Mouse (Mus musculus) gastrocnemius, adult 2 months (tissue): ENCODE data around the gene Wwc1. TPM values are rescaled to one million over a fixed set of nuclear protein-coding genes. Genes with fewer than 3 reads are reported as not detected.

ENCODE experiments used
- DNase-seq: peaks from one replicate; pipeline ENCODE4 v3.0.0; 2022
- H3K27ac ChIP-seq: fragments of 200-600 bp; 2 replicates; pipeline ENCODE4 v1.8.1; 2022; ENCODE audit warnings: mild to moderate bottlenecking
- H3K4me3 ChIP-seq: fragments of 200-600 bp; 2 replicates; pipeline ENCODE4 v1.8.1; 2022; ENCODE audit warnings: mild to moderate bottlenecking, moderate library complexity
- CTCF ChIP-seq: fragments of 200-600 bp; IDR thresholded peaks from 2 replicates; pipeline ENCODE4 v1.8.1; 2022; ENCODE audit warnings: antibody characterized with exemption, mild to moderate bottlenecking, moderate library complexity
- intact Hi-C: fragments of 180-260 bp; cut with DNase I; formaldehyde crosslinking; loops from one replicate; pipeline ENCODE4 v1.15.1; 2025
- total RNA-seq, 2 experiments: library from RNA; stranded (reverse); gene quantifications; 2 replicates each; pipeline ENCODE4 v1.2.3; 2021

The Wwc1 gene
- total RNA-seq, 2 experiments from 2014 or later, result not detected

DNA sequence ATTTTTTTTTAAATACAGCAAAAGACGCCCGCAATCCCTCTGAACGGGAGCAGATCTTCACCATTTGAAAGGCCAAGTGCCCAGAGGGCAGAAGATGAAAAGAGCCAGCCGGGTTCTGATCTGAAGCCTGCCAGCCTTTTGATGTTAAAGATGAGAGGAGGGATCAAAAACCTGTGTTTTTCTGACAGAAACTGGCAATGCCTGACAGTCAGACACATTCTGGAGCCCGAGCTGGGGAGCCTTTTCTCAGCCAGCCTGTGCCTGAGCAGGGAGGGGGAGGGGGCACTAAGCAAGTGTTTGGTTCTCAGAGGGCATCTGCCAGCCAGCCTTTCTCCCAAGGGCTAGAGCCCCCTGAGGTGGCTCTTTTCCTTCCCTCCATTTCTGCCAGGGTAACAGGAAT, 39.3 kb downstream of the Wwc1 start:
- Histone ChIP-seq H3K4me3 (no peak overlapping the region), H3K27ac (no peak overlapping the region)
- TF ChIP-seq CTCF, result no peak
- intact Hi-C loops, result no loop called here
- DNase-seq, result no peak

GRCm38 (mm10) chr11:35938790-35939385, 41.4 kb downstream of the Wwc1 start:
- Histone ChIP-seq H3K4me3 (no peak overlapping the region), H3K27ac (no peak overlapping the region)
- no peak for DNase-seq
- no peak for TF ChIP-seq CTCF
- intact Hi-C loops, result no loop called here

- DNase-seq, result no peak
- no peak for TF ChIP-seq CTCF
- intact Hi-C loops, result no loop called here
- no peak overlapping the region for H3K4me3 ChIP-seq
- H3K27ac ChIP-seq, result no peak overlapping the region
These were observed 44.7 kb downstream of the Wwc1 start for GRCm38 (mm10) chr11:35935645-35936044.

DNA sequence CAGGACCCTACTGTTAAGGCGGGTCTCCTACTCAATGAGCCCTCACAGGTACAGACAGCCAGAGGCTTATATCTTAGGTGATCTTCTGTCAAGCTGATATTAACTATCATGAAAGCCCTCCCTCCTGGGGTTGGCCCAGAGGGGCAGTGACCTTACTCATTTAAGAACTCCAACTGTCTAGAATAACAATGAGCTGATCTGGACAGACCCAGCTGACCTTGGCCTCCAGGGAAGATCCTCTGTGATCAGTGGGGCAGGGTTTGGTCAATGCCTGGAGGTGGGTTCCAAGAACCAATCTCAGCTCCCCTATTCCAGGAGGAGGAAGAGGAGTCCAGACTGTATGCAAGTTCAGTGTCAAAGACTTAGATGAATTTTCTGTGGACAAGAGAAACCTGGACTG, 45.2 kb downstream of the Wwc1 start:
- intact Hi-C loops, result no loop called here
- no peak for DNase-seq
- no peak for TF ChIP-seq CTCF
- Histone ChIP-seq H3K27ac (no peak overlapping the region), H3K4me3 (no peak overlapping the region)

DNA sequence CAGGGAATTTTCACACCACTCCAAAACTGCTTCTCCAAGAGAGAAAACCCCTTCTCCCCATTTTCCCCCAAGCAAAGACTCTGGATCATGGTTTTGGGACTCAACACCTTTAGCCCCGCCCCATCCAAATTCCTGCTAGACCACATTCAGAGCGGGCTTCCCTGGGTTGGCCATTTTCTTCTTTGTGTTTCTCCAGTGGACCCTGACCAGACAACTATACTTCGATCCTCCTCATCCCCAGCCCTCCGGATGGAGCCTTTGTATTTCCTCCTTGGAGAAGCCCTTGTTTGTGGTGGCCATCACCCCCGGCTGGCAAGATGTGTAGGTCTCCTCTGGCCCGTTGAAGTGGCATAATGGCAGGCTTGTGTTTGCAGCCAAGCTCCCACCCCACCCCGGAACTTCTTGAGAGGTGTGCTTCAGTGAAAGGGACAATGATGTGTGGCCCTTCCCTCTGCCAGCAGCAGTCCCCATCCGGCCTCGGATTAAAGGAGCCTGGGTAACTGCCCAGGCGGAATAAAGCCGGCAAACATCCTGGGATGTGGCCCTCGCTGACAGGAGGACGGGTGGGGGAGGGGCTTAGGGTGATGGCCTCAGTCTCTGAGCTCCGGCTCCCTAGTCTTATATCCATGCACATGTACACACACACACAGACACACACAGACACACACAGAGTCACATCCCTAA, 46.8 kb downstream of the Wwc1 start:
- Histone ChIP-seq H3K4me3 (no peak overlapping the region), H3K27ac (no peak overlapping the region)
- no peak for TF ChIP-seq CTCF
- intact Hi-C loops, result no loop called here
- no peak for DNase-seq

- TF ChIP-seq CTCF, result no peak
- H3K27ac ChIP-seq, result no peak overlapping the region
- no peak overlapping the region for H3K4me3 ChIP-seq
- intact Hi-C loops, result no loop called here
- DNase-seq, result no peak
These were observed 48.0 kb downstream of the Wwc1 start for GRCm38 (mm10) chr11:35932121-35932885.

GRCm38 (mm10) chr11:35930511-35931060, 49.7 kb downstream of the Wwc1 start:
- intact Hi-C loops, result no loop called here
- no peak for DNase-seq
- TF ChIP-seq CTCF, result no peak

GRCm38 (mm10) chr11:35928453-35928852, 51.9 kb downstream of the Wwc1 start:
- DNase-seq, result no peak
- intact Hi-C loops, result no loop called here
- no peak for TF ChIP-seq CTCF
- no peak overlapping the region for H3K27ac ChIP-seq
- H3K4me3 ChIP-seq, result no peak overlapping the region

More at GRCm38 (mm10) chr11:35930511-35931060, 49.7 kb downstream of the Wwc1 start:
- H3K4me3 ChIP-seq, result no peak overlapping the region
- H3K27ac ChIP-seq, result no peak overlapping the region

DNA sequence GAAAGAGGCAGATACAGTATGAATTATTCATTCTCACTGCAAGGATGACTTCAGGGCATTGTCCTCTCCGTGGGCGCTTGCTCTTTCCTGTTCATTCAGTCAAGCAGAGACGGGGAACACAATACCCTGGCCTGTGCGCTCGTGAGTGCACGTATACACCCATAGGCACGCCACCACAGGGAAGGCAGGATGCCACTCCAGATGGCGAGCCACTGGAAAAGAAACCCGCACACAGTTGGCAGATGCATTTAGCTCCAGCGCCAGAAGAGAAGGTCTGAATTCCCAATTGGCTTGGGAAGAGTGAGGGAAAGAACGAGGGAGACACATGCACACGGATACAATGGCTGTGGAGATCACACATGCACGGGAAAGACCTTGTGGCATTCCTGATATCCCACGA, 53.0 kb downstream of the Wwc1 start:
- intact Hi-C loops, result no loop called here
- Histone ChIP-seq H3K4me3 (no peak overlapping the region), H3K27ac (no peak overlapping the region)
- TF ChIP-seq CTCF, result no peak
- DNase-seq, result no peak

DNA sequence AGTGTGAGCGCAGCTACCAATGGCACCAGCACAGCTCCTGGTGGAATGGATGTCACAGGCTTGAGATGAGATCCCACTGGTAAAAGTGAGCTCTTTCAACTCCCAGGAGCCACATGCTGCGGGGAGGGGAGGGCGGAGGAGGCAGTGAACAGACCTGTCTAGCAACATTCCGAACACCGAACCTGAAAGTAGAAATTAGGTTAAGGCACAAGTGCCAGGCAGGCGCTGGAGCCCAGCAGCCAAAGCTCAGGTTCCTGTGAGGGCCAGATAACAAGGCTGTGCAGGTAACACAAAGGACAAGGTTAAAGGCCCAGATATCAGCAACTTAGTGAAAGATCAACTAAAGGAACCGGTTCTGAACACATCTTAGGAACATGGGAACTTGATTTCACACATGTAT, 54.7 kb downstream of the Wwc1 start:
- no peak for TF ChIP-seq CTCF
- no peak for DNase-seq
- Histone ChIP-seq H3K27ac (no peak overlapping the region), H3K4me3 (no peak overlapping the region)
- intact Hi-C loops, result no loop called here

- DNase-seq, result no peak
- intact Hi-C loops, result no loop called here
- H3K27ac ChIP-seq, result no peak overlapping the region
- peak; percentile 14; the same call in 1 of the 2 replicates for TF ChIP-seq CTCF
- H3K4me3 ChIP-seq, result no peak overlapping the region
These were observed 58.0 kb downstream of the Wwc1 start for GRCm38 (mm10) chr11:35922205-35922873.

GRCm38 (mm10) chr11:35920776-35921175, 59.6 kb downstream of the Wwc1 start:
- Histone ChIP-seq H3K27ac (no peak overlapping the region), H3K4me3 (no peak overlapping the region)
- DNase-seq, result no peak
- TF ChIP-seq CTCF, result no peak
- intact Hi-C loops, result no loop called here
